Mouse (Mus musculus) limb, embryonic 13.5 days (tissue): ENCODE measurements around the gene Rita1. TPM values are rescaled to one million over a fixed set of nuclear protein-coding genes. Genes with fewer than 3 reads are reported as not detected.
A peak's percentile ranks its signal among the peaks of the same experiment; 100 is the strongest.

Experiments used
- ATAC-seq: fragments of 200-750 bp; cut with Nextera tagmentation; 2 replicates; pipeline ENCODE4 v1.8.0; 2017; ENCODE audit warnings: low read depth, moderate number of reproducible peaks, moderate TSS enrichment; ENCODE audit not compliant: low FRiP score
- H3K27ac ChIP-seq: fragments of 300-500 bp; sonication (generic); 2 replicates; pipeline ENCODE4 v1.5.1; 2015; ENCODE audit warnings: inconsistent platforms, mild to moderate bottlenecking, moderate library complexity
- H3K27me3 ChIP-seq: fragments of 300-500 bp; sonication (generic); 2 replicates; pipeline ENCODE4 v1.6.1; 2015; ENCODE audit warnings: mild to moderate bottlenecking, inconsistent platforms
- H3K36me3 ChIP-seq: fragments of 300-500 bp; sonication (generic); 2 replicates; pipeline ENCODE4 v1.6.1; 2015; ENCODE audit warnings: inconsistent platforms, mild to moderate bottlenecking, moderate library complexity
- H3K4me1 ChIP-seq: fragments of 300-500 bp; sonication (generic); 2 replicates; pipeline ENCODE4 v1.6.1; 2015; ENCODE audit warnings: inconsistent platforms
- H3K4me2 ChIP-seq: fragments of 300-500 bp; sonication (generic); replicated peaks from 2 replicates; pipeline ENCODE4 v1.6.1; 2015; ENCODE audit warnings: inconsistent platforms, mild to moderate bottlenecking, moderate library complexity
- H3K4me3 ChIP-seq: fragments of 300-500 bp; sonication (generic); 2 replicates; pipeline ENCODE4 v1.5.1; 2015; ENCODE audit warnings: moderate library complexity, mild to moderate bottlenecking, inconsistent platforms
- H3K9ac ChIP-seq: fragments of 300-500 bp; sonication (generic); 2 replicates; pipeline ENCODE4 v1.6.1; 2015; ENCODE audit warnings: mild to moderate bottlenecking, inconsistent platforms
- H3K9me3 ChIP-seq: fragments of 300-500 bp; sonication (generic); 2 replicates; pipeline ENCODE4 v1.6.1; 2016; ENCODE audit warnings: inconsistent platforms
- WGBS: fragments of 180-500 bp; shearing (Covaris S2); methylation state at CpG from one replicate; pipeline ENCODE4 v1.1.7; 2015; 5-methylcytosine and 5-hydroxymethylcytosine counted together
- polyA plus RNA-seq: library from polyadenylated mRNA; unstranded; fragments of >200 nt; fragmentation: Nextera tagmentation; extraction: Ambion mirVana; gene quantifications from 2 replicates; pipeline ENCODE4 v1.2.1, GENCODE M21; 2015

Rita1 gene
- 15.6 and 17.9 TPM in 2 replicates for polyA plus RNA-seq

- Histone ChIP-seq H3K4me2 (peak within 1 kb of the TSS; percentile 88), H3K36me3 (peaks cover 42% of the 10 kb centered on the region), H3K4me1 (peaks cover 22% of the 10 kb centered on the region), H3K27me3 (no peaks in the 10 kb centered on the region), H3K9ac (peak within 1 kb of the TSS; percentile 76), H3K9me3 (peaks cover 5% of the 10 kb centered on the region), H3K27ac (peak within 1 kb of the TSS; percentile 72), H3K4me3 (peak within 1 kb of the TSS; percentile 64)
- WGBS: under 1% methylated on average over 22 of the region's 22 CpGs
- peak; percentile 83 for ATAC-seq
Measured at GRCm38 (mm10) chr5:120612442-120612821, at the start of gene Rita1, which contains the start of gene Ddx54. Rita1 (minus strand) TSS chr5:120612589. Ddx54 (plus strand) TSS chr5:120612739.

- no peak overlapping the region for H3K4me2 ChIP-seq
- no peak overlapping the region for H3K4me3 ChIP-seq
- no peak overlapping the region for H3K27ac ChIP-seq
- no peak overlapping the region for H3K9ac ChIP-seq
- WGBS: 65% methylated on average over 5 of the region's 5 CpGs
- ATAC-seq: no peak
- peaks cover 18% of the 10 kb centered on the region; the same call in 1 of the 2 replicates for H3K27me3 ChIP-seq
- no peaks in the 10 kb centered on the region for H3K4me1 ChIP-seq
- H3K9me3 ChIP-seq: no peaks in the 10 kb centered on the region
- H3K36me3 ChIP-seq: no peaks in the 10 kb centered on the region
Measured at GRCm38 (mm10) chr5:120660816-120661215, 48.4 kb upstream of the Rita1 start.

GRCm38 (mm10) chr5:120656281-120656751, 43.9 kb upstream of the Rita1 start:
- WGBS: 84% methylated on average over 12 of the region's 12 CpGs
- Histone ChIP-seq H3K36me3 (no peaks in the 10 kb centered on the region), H3K9me3 (no peaks in the 10 kb centered on the region), H3K27me3 (peaks cover 40% of the 10 kb centered on the region), H3K27ac (no peak overlapping the region), H3K4me1 (no peaks in the 10 kb centered on the region), H3K9ac (no peak overlapping the region), H3K4me3 (no peak overlapping the region), H3K4me2 (no peak overlapping the region)
- ATAC-seq: no peak

GRCm38 (mm10) chr5:120653873-120654272, 41.5 kb upstream of the Rita1 start:
- no peak for ATAC-seq
- Histone ChIP-seq H3K36me3 (no peaks in the 10 kb centered on the region), H3K4me2 (no peak overlapping the region), H3K9me3 (no peaks in the 10 kb centered on the region), H3K27me3 (peaks cover 65% of the 10 kb centered on the region), H3K27ac (no peak overlapping the region), H3K4me1 (peaks cover 6% of the 10 kb centered on the region), H3K9ac (no peak overlapping the region), H3K4me3 (no peak overlapping the region)
- WGBS: 94% methylated on average over 2 of the region's 2 CpGs

- H3K9ac ChIP-seq: no peak overlapping the region
- 83% methylated on average over 28 of the region's 28 CpGs for WGBS
- no peak overlapping the region for H3K4me3 ChIP-seq
- ATAC-seq: no peak
- H3K36me3 ChIP-seq: no peaks in the 10 kb centered on the region
- peaks cover 72% of the 10 kb centered on the region for H3K27me3 ChIP-seq
- H3K4me2 ChIP-seq: no peak overlapping the region
- H3K9me3 ChIP-seq: no peaks in the 10 kb centered on the region
- peaks cover 12% of the 10 kb centered on the region for H3K4me1 ChIP-seq
- H3K27ac ChIP-seq: no peak overlapping the region
Measured at GRCm38 (mm10) chr5:120652915-120653701, 40.7 kb upstream of the Rita1 start.

GRCm38 (mm10) chr5:120651230-120651629, 38.8 kb upstream of the Rita1 start:
- Histone ChIP-seq H3K4me2 (no peak overlapping the region), H3K4me1 (peaks cover 12% of the 10 kb centered on the region), H3K9ac (no peak overlapping the region), H3K4me3 (no peak overlapping the region), H3K27ac (no peak overlapping the region), H3K9me3 (no peaks in the 10 kb centered on the region), H3K27me3 (peaks cover 86% of the 10 kb centered on the region), H3K36me3 (no peaks in the 10 kb centered on the region)
- WGBS: 68% methylated on average over 5 of the region's 5 CpGs
- ATAC-seq: no peak

GRCm38 (mm10) chr5:120649938-120650337, 37.5 kb upstream of the Rita1 start:
- Histone ChIP-seq H3K4me3 (no peak overlapping the region), H3K9ac (no peak overlapping the region), H3K4me1 (peaks cover 12% of the 10 kb centered on the region), H3K36me3 (no peaks in the 10 kb centered on the region), H3K27me3 (peaks cover 84% of the 10 kb centered on the region), H3K9me3 (no peaks in the 10 kb centered on the region), H3K4me2 (no peak overlapping the region), H3K27ac (no peak overlapping the region)
- ATAC-seq: no peak
- 23% methylated on average over 13 of the region's 13 CpGs for WGBS

GRCm38 (mm10) chr5:120649374-120649933, 37.1 kb upstream of the Rita1 start:
- peaks cover 12% of the 10 kb centered on the region for H3K4me1 ChIP-seq
- no peaks in the 10 kb centered on the region for H3K36me3 ChIP-seq
- H3K9ac ChIP-seq: no peak overlapping the region
- no peaks in the 10 kb centered on the region for H3K9me3 ChIP-seq
- 0 out of 2 replicates have a peak, but pooled peaks have one; percentile 30 for ATAC-seq
- peaks cover 80% of the 10 kb centered on the region for H3K27me3 ChIP-seq
- no peak overlapping the region for H3K27ac ChIP-seq
- peak overlapping the region; percentile 58 for H3K4me2 ChIP-seq
- peak overlapping the region; percentile 26 for H3K4me3 ChIP-seq
- 4% methylated on average over 19 of the region's 21 CpGs for WGBS

- Histone ChIP-seq H3K36me3 (no peaks in the 10 kb centered on the region), H3K4me3 (peak within 1 kb of the TSS; percentile 26), H3K9ac (peak within 1 kb of the TSS; percentile 43; the same call in 1 of the 2 replicates), H3K27me3 (peaks cover 82% of the 10 kb centered on the region), H3K9me3 (no peaks in the 10 kb centered on the region), H3K4me2 (peak within 1 kb of the TSS; percentile 58), H3K4me1 (peaks cover 12% of the 10 kb centered on the region), H3K27ac (no peak within 1 kb of the TSS)
- peak; percentile 60; the same call in 1 of the 2 replicates for ATAC-seq
- WGBS: 1% methylated on average over 53 of the region's 53 CpGs
Measured at GRCm38 (mm10) chr5:120648569-120649373, 36.4 kb upstream of the Rita1 start, which contains the start of gene Rasal1. Rasal1 (plus strand) TSS chr5:120648812.

GRCm38 (mm10) chr5:120647814-120648491, 35.6 kb upstream of the Rita1 start:
- WGBS: 39% methylated on average over 12 of the region's 12 CpGs
- ATAC-seq: no peak
- no peak overlapping the region for H3K9ac ChIP-seq
- H3K4me1 ChIP-seq: peaks cover 12% of the 10 kb centered on the region
- H3K27ac ChIP-seq: no peak overlapping the region
- H3K36me3 ChIP-seq: no peaks in the 10 kb centered on the region
- H3K4me3 ChIP-seq: no peak overlapping the region
- H3K9me3 ChIP-seq: no peaks in the 10 kb centered on the region
- H3K27me3 ChIP-seq: peaks cover 79% of the 10 kb centered on the region
- no peak overlapping the region for H3K4me2 ChIP-seq

GRCm38 (mm10) chr5:120647361-120647760, 35.0 kb upstream of the Rita1 start:
- Histone ChIP-seq H3K9me3 (no peaks in the 10 kb centered on the region), H3K27me3 (peaks cover 73% of the 10 kb centered on the region), H3K4me1 (peaks cover 12% of the 10 kb centered on the region), H3K4me3 (no peak overlapping the region), H3K4me2 (no peak overlapping the region), H3K36me3 (no peaks in the 10 kb centered on the region), H3K9ac (no peak overlapping the region), H3K27ac (no peak overlapping the region)
- ATAC-seq: no peak
- 75% methylated on average over 4 of the region's 4 CpGs for WGBS
